11 mouse cellular contexts compared by ENCODE assay signal in genomic region chr17:79164874-79165553, GRCm38 (mm10).
"Had no signal": no experiment of that assay in that cellular context is flagged by ENCODE, and none has a peak within 500 bp of the region (broad histone marks: within the 10 kb centered on the region; RNA-seq: fewer than 3 reads in every experiment).

No protein-coding gene starts in this region.

- H3K9me3 ChIP-seq: midbrain, embryonic 13.5 days; neural tube, embryonic 12.5 days had no signal

- H3K9ac ChIP-seq: liver, embryonic 14.5 days; midbrain, embryonic 13.5 days; neural tube, embryonic 12.5 days had no signal

- DNase-seq: kidney, adult 11 months; left cerebral cortex, postnatal 4 days; lung, adult 18-20 months; retina, postnatal 1 day; right cerebral cortex, postnatal 4 days; spleen, adult 18-20 months; thymus, adult 2 months; thymus, postnatal 25 days had no signal

- H3K4me2 ChIP-seq: midbrain, embryonic 13.5 days; neural tube, embryonic 12.5 days had no signal

- ATAC-seq: midbrain, embryonic 13.5 days had no signal

- H3K4me1 ChIP-seq: midbrain, embryonic 13.5 days; neural tube, embryonic 12.5 days had no signal

- H3K4me3 ChIP-seq: midbrain, embryonic 13.5 days; neural tube, embryonic 12.5 days had no signal

- H3K27me3 ChIP-seq: midbrain, embryonic 13.5 days; neural tube, embryonic 12.5 days had no signal

- H3K36me3 ChIP-seq: midbrain, embryonic 13.5 days; neural tube, embryonic 12.5 days had no signal

- H3K27ac ChIP-seq: liver, embryonic 14.5 days; midbrain, embryonic 13.5 days; neural tube, embryonic 12.5 days had no signal
